Mouse (Mus musculus) MEL-GATA-1-ER (cell line): ENCODE measurements around the gene E2f4.

Source experiments
- DNase-seq: peaks from one replicate; pipeline ENCODE4 v3.0.0-alpha.2; 2012; ENCODE audit warnings: low read depth; ENCODE audit errors: extremely low read depth

The E2f4 gene

GRCm38 (mm10) chr8:105313622-105314402 lies 16.3 kb downstream of the E2f4 start:
- DNase-seq, result no peak

GRCm38 (mm10) chr8:105315073-105315769 lies 17.8 kb downstream of the E2f4 start:
- DNase-seq, result no peak

GRCm38 (mm10) chr8:105317941-105318340 lies 20.5 kb downstream of the E2f4 start:
- no peak for DNase-seq

GRCm38 (mm10) chr8:105318662-105319190 lies 21.3 kb downstream of the E2f4 start:
- no peak for DNase-seq

- DNase-seq, result peak; percentile 72
These were observed 25.7 kb downstream of the E2f4 start for GRCm38 (mm10) chr8:105323183-105323582.

- no peak for DNase-seq
These were observed 28.2 kb downstream of the E2f4 start for GRCm38 (mm10) chr8:105325641-105326093.

GRCm38 (mm10) chr8:105326141-105326672 lies 28.7 kb downstream of the E2f4 start, which contains the start of the genes Lrrc29 and Tmem208:
Gene Lrrc29 (minus strand): TSS chr8:105326278.
Gene Tmem208 (plus strand): TSS chr8:105326354.
- DNase-seq, result peak; percentile 93

GRCm38 (mm10) chr8:105326968-105327367 lies 29.5 kb downstream of the E2f4 start:
- DNase-seq, result no peak

GRCm38 (mm10) chr8:105330325-105330724 lies 32.9 kb downstream of the E2f4 start:
- no peak for DNase-seq

GRCm38 (mm10) chr8:105331469-105331868 lies 34.0 kb downstream of the E2f4 start:
- no peak for DNase-seq

GRCm38 (mm10) chr8:105331931-105332330 lies 34.5 kb downstream of the E2f4 start:
- no peak for DNase-seq

- DNase-seq, result no peak
These were observed 35.1 kb downstream of the E2f4 start for GRCm38 (mm10) chr8:105332523-105332922.

GRCm38 (mm10) chr8:105336373-105337130 lies 39.1 kb downstream of the E2f4 start:
- no peak for DNase-seq

GRCm38 (mm10) chr8:105338992-105339391 lies 41.5 kb downstream of the E2f4 start:
- peak; percentile 80 for DNase-seq

- DNase-seq, result no peak
These were observed 42.6 kb downstream of the E2f4 start for GRCm38 (mm10) chr8:105339886-105340635.

- DNase-seq, result no peak
These were observed 43.9 kb downstream of the E2f4 start for GRCm38 (mm10) chr8:105341399-105341798.

GRCm38 (mm10) chr8:105342768-105343167 lies 45.3 kb downstream of the E2f4 start:
- DNase-seq, result no peak

- no peak for DNase-seq
These were observed 46.5 kb downstream of the E2f4 start for GRCm38 (mm10) chr8:105343791-105344574.

GRCm38 (mm10) chr8:105345061-105345975 lies 47.9 kb downstream of the E2f4 start:
- DNase-seq, result no peak
